Mouse (Mus musculus) ES-E14 (cell line): ENCODE measurements around the gene Asic2. TPM values are rescaled to one million over a fixed set of nuclear protein-coding genes. Genes with fewer than 3 reads are reported as not detected.

Experiments
- DNase-seq: peaks from one replicate; pipeline ENCODE4 v3.0.0-alpha.2; 2013; ENCODE audit warnings: low read depth, low spot score
- H3K27ac ChIP-seq: 2 replicates; pipeline ENCODE4 v1.5.1; 2012; ENCODE audit warnings: low read depth, mild to moderate bottlenecking, low read length, moderate library complexity, mixed read lengths; ENCODE audit not compliant: poor library complexity, insufficient read depth, severe bottlenecking
- H3K36me3 ChIP-seq: 2 replicates; pipeline ENCODE4 v1.6.1; 2012; ENCODE audit warnings: mild to moderate bottlenecking, low read length, moderate library complexity, mixed read lengths; ENCODE audit not compliant: control insufficient read depth, poor library complexity, insufficient read depth, severe bottlenecking
- H3K4me1 ChIP-seq, 2 experiments: fragments of 150-350 bp in 1 of 2; sonication (generic) in 1 of 2; 2 replicates each; pipeline ENCODE4 v1.6.1; 2012; ENCODE audit warnings: low read length in 2 of 2, mild to moderate bottlenecking in 1 of 2, mixed read lengths in 1 of 2; ENCODE audit not compliant: control insufficient read depth in 2 of 2, insufficient read depth in 2 of 2, poor library complexity in 1 of 2
- H3K4me3 ChIP-seq, 2 experiments: fragments of 150-350 bp in 1 of 2; sonication (generic) in 1 of 2; 2 replicates each; pipeline ENCODE4 v1.5.1; 2012; ENCODE audit warnings: low read length in 2 of 2, low read depth in 1 of 2, mild to moderate bottlenecking in 1 of 2, mixed read lengths in 1 of 2; ENCODE audit not compliant: insufficient read depth in 1 of 2, poor library complexity in 1 of 2, severe bottlenecking in 1 of 2
- H3K9ac ChIP-seq: 2 replicates; pipeline ENCODE4 v1.6.1; 2012; ENCODE audit warnings: low read depth, mild to moderate bottlenecking, low read length, mixed read lengths; ENCODE audit not compliant: poor library complexity, insufficient read depth, severe bottlenecking
- H3K9me3 ChIP-seq: fragments of 150-350 bp; sonication (generic); 2 replicates; pipeline ENCODE4 v1.6.1; 2012; ENCODE audit warnings: low read depth, mild to moderate bottlenecking, low read length; ENCODE audit not compliant: control insufficient read depth, insufficient read depth
- CHD2 ChIP-seq: IDR thresholded peaks from 2 replicates; pipeline ENCODE4 v1.6.1; 2014; ENCODE audit warnings: mild to moderate bottlenecking, low read depth, low read length, inconsistent platforms
- HCFC1 ChIP-seq: IDR thresholded peaks from 2 replicates; pipeline ENCODE4 v1.6.1; 2012; ENCODE audit warnings: low read length, inconsistent platforms, borderline replicate concordance; ENCODE audit not compliant: insufficient read depth
- MAFK ChIP-seq: IDR thresholded peaks from 2 replicates; pipeline ENCODE4 v1.6.1; 2014; ENCODE audit warnings: mild to moderate bottlenecking, low read depth, low read length, inconsistent platforms; ENCODE audit not compliant: insufficient read depth
- ZC3H11A ChIP-seq: IDR thresholded peaks from 2 replicates; pipeline ENCODE4 v1.6.1; 2012; ENCODE audit warnings: low read depth, mild to moderate bottlenecking, inconsistent platforms, low read length, borderline replicate concordance
- ZNF384 ChIP-seq: IDR thresholded peaks from 2 replicates; pipeline ENCODE4 v1.6.1; 2012; ENCODE audit warnings: low read depth, low read length, inconsistent platforms
- in situ Hi-C, 2 experiments: fragments of 600-800 bp; cut with MboI; formaldehyde crosslinking; loops; one replicate each; pipeline ENCODE4 v1.15.1; 2025; ENCODE audit warnings: low sequenced_read_pairs in 2 of 2, inconsistent platforms in 1 of 2; ENCODE audit not compliant: unreplicated experiment in 2 of 2
- total RNA-seq: library from RNA; depleted of rRNA; stranded (reverse); fragments of 300-350 nt; gene quantifications from 2 replicates; pipeline ENCODE4 v1.2.3, GENCODE M21; 2012

The Asic2 gene
- total RNA-seq, 1 experiment = 0.13 TPM

- no peak overlapping the region for H3K27ac ChIP-seq
- H3K4me3 ChIP-seq = no peak overlapping the region
- H3K9me3 ChIP-seq = no peaks in the 10 kb centered on the region
- TF ChIP-seq ZNF384 (no peak), CHD2 (no peak), ZC3H11A (no peak), MAFK (no peak)
- H3K4me1 ChIP-seq = no peaks in the 10 kb centered on the region
- no peak for DNase-seq
- in situ Hi-C loops = no loop called here
- H3K36me3 ChIP-seq = no peaks in the 10 kb centered on the region
- H3K9ac ChIP-seq = no peak overlapping the region
Observed at GRCm38 (mm10) chr11:81908760-81909159, 59.5 kb downstream of the Asic2 start.

GRCm38 (mm10) chr11:81902318-81902717 lies 65.9 kb downstream of the Asic2 start:
- no peaks in the 10 kb centered on the region for H3K36me3 ChIP-seq
- no peak overlapping the region for H3K27ac ChIP-seq
- no peaks in the 10 kb centered on the region for H3K9me3 ChIP-seq
- in situ Hi-C loops = no loop called here
- no peak for DNase-seq
- H3K4me1 ChIP-seq = peaks cover 0 to 5% of the 10 kb centered on the region in 2 experiments; a peak in 1 of 4 replicates
- no peak overlapping the region for H3K4me3 ChIP-seq
- TF ChIP-seq CHD2 = no peak
- TF ChIP-seq ZNF384 = no peak
- TF ChIP-seq ZC3H11A = no peak
- TF ChIP-seq HCFC1 = no peak
- TF ChIP-seq MAFK = no peak
- H3K9ac ChIP-seq = no peak overlapping the region

- Histone ChIP-seq H3K9me3 (no peaks in the 10 kb centered on the region), H3K4me1 (peaks cover 0 to 7% of the 10 kb centered on the region in 2 experiments; a peak in 1 of 4 replicates), H3K9ac (no peak overlapping the region), H3K27ac (no peak overlapping the region), H3K4me3 (no peak overlapping the region), H3K36me3 (no peaks in the 10 kb centered on the region)
- TF ChIP-seq ZNF384 (no peak), HCFC1 (no peak), ZC3H11A (no peak), CHD2 (no peak), MAFK (no peak)
- in situ Hi-C loops = no loop called here
- peak; percentile 9 for DNase-seq
Observed at GRCm38 (mm10) chr11:81897547-81898354, 70.5 kb downstream of the Asic2 start.

- H3K27ac ChIP-seq = no peak overlapping the region
- TF ChIP-seq ZNF384 (no peak), MAFK (no peak), HCFC1 (no peak)
- DNase-seq = no peak
- H3K4me3 ChIP-seq = no peak overlapping the region
- peaks cover 0 to 7% of the 10 kb centered on the region in 2 experiments; a peak in 1 of 4 replicates for H3K4me1 ChIP-seq
- in situ Hi-C loops = no loop called here
- no peaks in the 10 kb centered on the region for H3K36me3 ChIP-seq
- H3K9me3 ChIP-seq = no peaks in the 10 kb centered on the region
- H3K9ac ChIP-seq = no peak overlapping the region
Observed at GRCm38 (mm10) chr11:81896511-81896910, 71.7 kb downstream of the Asic2 start.
